Mouse (Mus musculus) lung, postnatal 0 days (tissue): ENCODE results near the gene Ptafr. TPM values are rescaled to one million over a fixed set of nuclear protein-coding genes. Genes with fewer than 3 reads are reported as not detected.
"Not testable (repeated sequence)": the region's sequence is repeated elsewhere in the genome, so short reads cannot be mapped to it uniquely, and the experiment has no call there.

Experiments used
- ATAC-seq: fragments of 200-750 bp; cut with Nextera tagmentation; 2 replicates; pipeline ENCODE4 v1.8.0; 2017; ENCODE audit warnings: moderate library complexity
- DNase-seq: peaks from one replicate; pipeline ENCODE4 v3.0.0-alpha.2; 2016; ENCODE audit warnings: low spot score
- H3K27ac ChIP-seq: fragments of 300-500 bp; sonication (generic); 2 replicates; pipeline ENCODE4 v1.5.1; 2014; ENCODE audit warnings: antibody characterized with exemption, mild to moderate bottlenecking, low read length, mixed read lengths
- H3K27me3 ChIP-seq: fragments of 300-500 bp; sonication (generic); replicated peaks from 2 replicates; pipeline ENCODE4 v1.6.1; 2014; ENCODE audit warnings: low read length, mixed read lengths; ENCODE audit not compliant: insufficient read depth
- H3K36me3 ChIP-seq: fragments of 300-500 bp; sonication (generic); 2 replicates; pipeline ENCODE4 v1.6.1; 2014; ENCODE audit warnings: low read length, mixed read lengths; ENCODE audit not compliant: insufficient read depth
- H3K4me1 ChIP-seq: fragments of 300-500 bp; sonication (generic); 2 replicates; pipeline ENCODE4 v1.6.1; 2014; ENCODE audit warnings: antibody characterized with exemption, low read depth, low read length, mixed read lengths; ENCODE audit not compliant: insufficient read depth
- H3K4me2 ChIP-seq: fragments of 300-500 bp; sonication (generic); replicated peaks from 2 replicates; pipeline ENCODE4 v1.6.1; 2014; ENCODE audit warnings: low read depth, mild to moderate bottlenecking, low read length, moderate library complexity, mixed read lengths
- H3K4me3 ChIP-seq: fragments of 300-500 bp; sonication (generic); 2 replicates; pipeline ENCODE4 v1.5.1; 2014; ENCODE audit warnings: low read depth, low read length
- H3K9ac ChIP-seq: fragments of 300-500 bp; sonication (generic); replicated peaks from 2 replicates; pipeline ENCODE4 v1.6.1; 2014; ENCODE audit warnings: low read depth, mild to moderate bottlenecking
- H3K9me3 ChIP-seq: fragments of 300-500 bp; sonication (generic); 2 replicates; pipeline ENCODE4 v1.6.1; 2016; ENCODE audit warnings: low read length, mixed read lengths
- CTCF ChIP-seq: IDR thresholded peaks from 2 replicates; pipeline ENCODE4 v1.5.1; 2016; ENCODE audit warnings: antibody characterized with exemption, mild to moderate bottlenecking
- EP300 ChIP-seq: IDR thresholded peaks from 2 replicates; pipeline ENCODE4 v1.6.1; 2016; ENCODE audit warnings: antibody characterized with exemption, mild to moderate bottlenecking, control low read depth
- WGBS: fragments of 180-500 bp; shearing (Covaris S2); extraction: QIAGEN DNeasy Blood & Tissue Kit; methylation state at CpG from one replicate; pipeline ENCODE4 v1.1.7; 2014; 5-methylcytosine and 5-hydroxymethylcytosine counted together
- polyA plus RNA-seq: library from polyadenylated mRNA; unstranded; fragments of >200 nt; fragmentation: Nextera tagmentation; extraction: Ambion mirVana; gene quantifications from 2 replicates; pipeline ENCODE4 v1.2.1, GENCODE M21; 2015

The Ptafr gene
- polyA plus RNA-seq, 1 experiment from 2014 or later: 2.1 TPM

GRCm38 (mm10) chr4:132554221-132554620 is 9.6 kb upstream of the Ptafr start:
- Histone ChIP-seq H3K4me3 (no peak overlapping the region), H3K27me3 (no peaks in the 10 kb centered on the region), H3K4me2 (no peak overlapping the region), H3K4me1 (no peaks in the 10 kb centered on the region), H3K9ac (0 out of 2 replicates have a peak overlapping the region, but pooled peaks have one; percentile 2), H3K36me3 (peaks cover 19% of the 10 kb centered on the region), H3K9me3 (no peaks in the 10 kb centered on the region), H3K27ac (peak overlapping the region; percentile 57)
- DNase-seq (peak; percentile 76), ATAC-seq (peak; percentile 87)
- no peak for TF ChIP-seq EP300
- TF ChIP-seq CTCF: peak; percentile 32; the same call in 1 of the 2 replicates
- 48% methylated on average over 5 of the region's 5 CpGs for WGBS

GRCm38 (mm10) chr4:132554653-132555052 is 9.2 kb upstream of the Ptafr start:
- WGBS: 46% methylated on average over 8 of the region's 8 CpGs
- ATAC-seq (peak; percentile 71), DNase-seq (peak; percentile 56)
- H3K9me3 ChIP-seq: no peaks in the 10 kb centered on the region
- no peak overlapping the region for H3K4me2 ChIP-seq
- TF ChIP-seq EP300 (peak; percentile 49; the same call in 1 of the 2 replicates), CTCF (no peak)
- no peaks in the 10 kb centered on the region for H3K27me3 ChIP-seq
- H3K4me1 ChIP-seq: no peaks in the 10 kb centered on the region
- H3K27ac ChIP-seq: peak overlapping the region; percentile 57
- H3K36me3 ChIP-seq: peaks cover 15% of the 10 kb centered on the region
- 0 out of 2 replicates have a peak overlapping the region, but pooled peaks have one; percentile 2 for H3K9ac ChIP-seq
- H3K4me3 ChIP-seq: no peak overlapping the region

GRCm38 (mm10) chr4:132555550-132555949 is 8.3 kb upstream of the Ptafr start:
- H3K9me3 ChIP-seq, H3K9ac ChIP-seq, H3K4me2 ChIP-seq, DNase-seq, H3K4me1 ChIP-seq, ATAC-seq, H3K27ac ChIP-seq, H3K27me3 ChIP-seq, H3K4me3 ChIP-seq: not testable (repeated sequence)
- peaks cover 10% of the 10 kb centered on the region for H3K36me3 ChIP-seq
- WGBS: 82% methylated on average over 7 of the region's 7 CpGs

- no peaks in the 10 kb centered on the region for H3K36me3 ChIP-seq
- H3K4me2 ChIP-seq: no peak overlapping the region
- H3K4me3 ChIP-seq: no peak overlapping the region
- no peaks in the 10 kb centered on the region for H3K4me1 ChIP-seq
- peak overlapping the region; percentile 20; the same call in 1 of the 2 replicates for H3K27ac ChIP-seq
- no peaks in the 10 kb centered on the region for H3K27me3 ChIP-seq
- DNase-seq: peak; percentile 64
- no peaks in the 10 kb centered on the region for H3K9me3 ChIP-seq
- 61% methylated on average over 3 of the region's 3 CpGs for WGBS
- H3K9ac ChIP-seq: no peak overlapping the region
- ATAC-seq: peak; percentile 19; the same call in 1 of the 2 replicates
- TF ChIP-seq CTCF: no peak
- TF ChIP-seq EP300: no peak
Measured at GRCm38 (mm10) chr4:132563261-132563660, 606 bp upstream of the Ptafr start.

GRCm38 (mm10) chr4:132565089-132565747 is 1.4 kb downstream of the Ptafr start:
- Histone ChIP-seq H3K4me2 (no peak overlapping the region), H3K4me1 (no peaks in the 10 kb centered on the region), H3K9ac (no peak overlapping the region), H3K27me3 (no peaks in the 10 kb centered on the region), H3K36me3 (no peaks in the 10 kb centered on the region), H3K4me3 (no peak overlapping the region), H3K27ac (no peak overlapping the region), H3K9me3 (no peaks in the 10 kb centered on the region)
- no peak for TF ChIP-seq CTCF
- TF ChIP-seq EP300: no peak
- DNase-seq: no peak
- WGBS: 70% methylated on average over 12 of the region's 12 CpGs
- no peak for ATAC-seq

GRCm38 (mm10) chr4:132567361-132567779 is 3.5 kb downstream of the Ptafr start:
- Histone ChIP-seq H3K4me3 (no peak overlapping the region), H3K27me3 (no peaks in the 10 kb centered on the region), H3K9me3 (no peaks in the 10 kb centered on the region), H3K9ac (no peak overlapping the region), H3K36me3 (no peaks in the 10 kb centered on the region), H3K4me1 (no peaks in the 10 kb centered on the region), H3K27ac (peak overlapping the region; percentile 6; the same call in 1 of the 2 replicates), H3K4me2 (0 out of 2 replicates have a peak overlapping the region, but pooled peaks have one; percentile 12)
- 39% methylated on average over 9 of the region's 9 CpGs for WGBS
- DNase-seq: peak; percentile 86
- TF ChIP-seq CTCF (no peak), EP300 (peak; percentile 66; the same call in 1 of the 2 replicates)
- peak; percentile 60 for ATAC-seq
